7 mouse cellular contexts compared by ENCODE assay signal in the genomic region with DNA sequence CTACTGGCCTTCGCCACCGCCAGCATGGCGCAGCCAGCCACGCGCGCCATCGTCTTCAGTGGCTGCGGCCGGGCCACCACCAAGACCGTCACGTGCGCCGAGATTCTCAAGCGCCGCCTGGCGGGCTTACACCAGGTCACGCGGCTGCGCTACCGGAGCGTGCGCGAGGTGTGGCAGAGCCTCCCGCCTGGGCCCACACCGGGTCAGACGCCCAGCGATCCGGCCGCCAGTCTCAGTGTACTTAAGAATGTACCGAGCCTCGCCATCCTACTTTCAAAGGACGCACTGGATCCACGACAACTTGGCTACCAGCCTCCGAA. TPM values are rescaled to one million over a fixed set of nuclear protein-coding genes. Genes with fewer than 3 reads are reported as not detected.
DNase-seq lines count a peak whose midpoint lies in the region; ATAC-seq and TF ChIP-seq lines count a peak whose summit lies in the region.

No protein-coding gene starts in this region.

- H3K36me3 ChIP-seq in intestine, embryonic 16.5 days (ENCODE audit: control insufficient read depth, insufficient read depth, low read length), result no peaks in the 10 kb centered on the region
- H3K36me3 ChIP-seq in liver, adult 2 months (ENCODE audit: control insufficient read depth, insufficient read depth, low read length), result no peaks in the 10 kb centered on the region
- no peaks in the 10 kb centered on the region for H3K36me3 ChIP-seq in midbrain, postnatal 0 days (ENCODE audit: insufficient read depth, low read length)

- WGBS in intestine, embryonic 16.5 days, result 2% methylated on average over 34 of the region's 34 CpGs
- 2% methylated on average over 34 of the region's 34 CpGs for WGBS in liver, adult 2 months
- 0% methylated on average over 34 of the region's 34 CpGs for WGBS in midbrain, postnatal 0 days

- H3K9ac ChIP-seq in intestine, embryonic 16.5 days (ENCODE audit: low read depth, low read length), result peak overlapping the region; percentile 55
- H3K9ac ChIP-seq in liver, adult 2 months (ENCODE audit: low read depth, low read length), result no peak overlapping the region
- H3K9ac ChIP-seq in midbrain, postnatal 0 days (replicated peaks; ENCODE audit: low read length, poor library complexity, severe bottlenecking), result peak overlapping the region; percentile 34; the same call in 1 of the 2 replicates

- peaks cover 29% of the 10 kb centered on the region for H3K4me1 ChIP-seq in intestine, embryonic 16.5 days (ENCODE audit: control insufficient read depth, insufficient read depth, low read length)
- H3K4me1 ChIP-seq in liver, adult 2 months (ENCODE audit: control insufficient read depth, insufficient read depth, low read length), result no peaks in the 10 kb centered on the region
- H3K4me1 ChIP-seq in midbrain, postnatal 0 days (ENCODE audit: insufficient read depth, low read length), result peaks cover 5% of the 10 kb centered on the region; the same call in 1 of the 2 replicates

- TF ChIP-seq POLR2A in liver, adult 2 months (IDR thresholded peaks at IDR 0.05; ENCODE audit: extremely low read depth, insufficient read depth, low read length), result no peak

- H3K4me3 ChIP-seq in intestine, embryonic 16.5 days (ENCODE audit: low read length), result peak overlapping the region; percentile 54
- H3K4me3 ChIP-seq in liver, adult 2 months (ENCODE audit: insufficient read depth, low read depth, low read length), result peak overlapping the region; percentile 39; the same call in 1 of the 2 replicates
- peak overlapping the region; percentile 47 for H3K4me3 ChIP-seq in midbrain, postnatal 0 days (ENCODE audit: low read depth, low read length)

- ATAC-seq in intestine, embryonic 16.5 days, result peak; percentile 79
- peak; percentile 75 for ATAC-seq in midbrain, postnatal 0 days (ENCODE audit: low FRiP score)

- peak overlapping the region; percentile 89 for H3K4me2 ChIP-seq in intestine, embryonic 16.5 days (ENCODE audit: low read depth, low read length)
- peak overlapping the region; percentile 87 for H3K4me2 ChIP-seq in midbrain, postnatal 0 days (ENCODE audit: low read depth, low read length, poor library complexity, severe bottlenecking)

- no peak overlapping the region for H3K27ac ChIP-seq in intestine, embryonic 16.5 days (ENCODE audit: low read length)
- no peak overlapping the region for H3K27ac ChIP-seq in liver, adult 2 months (replicated peaks; ENCODE audit: insufficient read depth, low read depth, low read length)
- H3K27ac ChIP-seq in midbrain, postnatal 0 days (ENCODE audit: low read depth, low read length), result peak overlapping the region; percentile 62

- H3K79me2 ChIP-seq in liver, adult 2 months (ENCODE audit: control insufficient read depth, insufficient read depth, low read length), result no peaks in the 10 kb centered on the region

- peak; percentile 29 for TF ChIP-seq CTCF in liver, adult 2 months (IDR thresholded peaks at IDR 0.05; ENCODE audit: low read depth, low read length)
- peak; percentile 68 for TF ChIP-seq CTCF in midbrain, postnatal 0 days (IDR thresholded peaks at IDR 0.05)

- H3K27me3 ChIP-seq in intestine, embryonic 16.5 days (replicated peaks; ENCODE audit: control insufficient read depth, insufficient read depth, low read length), result peaks cover 56% of the 10 kb centered on the region
- peaks cover 6% of the 10 kb centered on the region for H3K27me3 ChIP-seq in liver, adult 2 months (ENCODE audit: control insufficient read depth, insufficient read depth, low read length)
- peaks cover 15% of the 10 kb centered on the region; the same call in 1 of the 2 replicates for H3K27me3 ChIP-seq in midbrain, postnatal 0 days (ENCODE audit: insufficient read depth, low read length)

- no peaks in the 10 kb centered on the region for H3K9me3 ChIP-seq in intestine, embryonic 16.5 days (ENCODE audit: control insufficient read depth, low read length)
- H3K9me3 ChIP-seq in midbrain, postnatal 0 days (ENCODE audit: low read length), result no peaks in the 10 kb centered on the region

- DNase-seq in ZHBTc4 (ENCODE audit: low read depth, low spot score), result peak; percentile 96
- peak; percentile 37 to 54 for DNase-seq in cerebellum, postnatal 36 days
- DNase-seq in gastrocnemius, postnatal 4 days (ENCODE audit: low spot score in 2 of 2), result peak; percentile 27 to 38
- DNase-seq in liver, adult 2 months (ENCODE audit: extremely low read depth, low read depth, low spot score), result no peak
- peak; percentile 74 for DNase-seq in midbrain, postnatal 0 days (ENCODE audit: low spot score)
- DNase-seq in spleen, postnatal 10 days (ENCODE audit: low spot score in 2 of 2), result peak; percentile 39 to 70

RNA-seq across cellular contexts. Expression of gene Rpp25, which starts 0.5 kb away (rescaled TPM):
- total RNA-seq in gastrocnemius, postnatal 4 days (2021), result under 1 TPM in 1 of 2 experiments, not detected in 1; 0.26 TPM
- 6.3 and 6.8 TPM in 2 replicates for polyA plus RNA-seq in intestine, embryonic 16.5 days (2015; fragmentation: Nextera tagmentation; extraction: Ambion mirVana)
- total RNA-seq in liver, adult 2 months (2014; rRNA removed), result not detected in 2 replicates
- not detected in 2 replicates for polyA plus RNA-seq in liver, adult 2 months (2012; rRNA removed)
- total RNA-seq in midbrain, postnatal 0 days (2014; rRNA removed), result 24.2 and 24.8 TPM in 2 replicates
- polyA plus RNA-seq in midbrain, postnatal 0 days (2015; fragmentation: Nextera tagmentation; extraction: Ambion mirVana), result 26.5 and 34.5 TPM in 2 replicates

RNA-seq across cellular contexts. Expression of gene Cox5a, which starts 16.7 kb away (rescaled TPM):
- total RNA-seq in gastrocnemius, postnatal 4 days (2021), result 100 to 1,000 TPM; 639 to 672 TPM
- 980 and 987 TPM in 2 replicates for polyA plus RNA-seq in intestine, embryonic 16.5 days (2015; fragmentation: Nextera tagmentation; extraction: Ambion mirVana)
- 299 and 328 TPM in 2 replicates for total RNA-seq in liver, adult 2 months (2014; rRNA removed)
- polyA plus RNA-seq in liver, adult 2 months (2012; rRNA removed), result 507 and 522 TPM in 2 replicates
- total RNA-seq in midbrain, postnatal 0 days (2014; rRNA removed), result 250 and 266 TPM in 2 replicates
- 1,115 and 1,120 TPM in 2 replicates for polyA plus RNA-seq in midbrain, postnatal 0 days (2015; fragmentation: Nextera tagmentation; extraction: Ambion mirVana)

RNA-seq across cellular contexts. Expression of gene Fam219b, which starts 33.0 kb away (rescaled TPM):
- total RNA-seq in gastrocnemius, postnatal 4 days (2021), result 10 to 100 TPM; 12.3 to 14.0 TPM
- polyA plus RNA-seq in intestine, embryonic 16.5 days (2015; fragmentation: Nextera tagmentation; extraction: Ambion mirVana), result 13.6 and 13.7 TPM in 2 replicates
- total RNA-seq in liver, adult 2 months (2014; rRNA removed), result 4.4 and 5.4 TPM in 2 replicates
- 6.5 and 6.7 TPM in 2 replicates for polyA plus RNA-seq in liver, adult 2 months (2012; rRNA removed)
- total RNA-seq in midbrain, postnatal 0 days (2014; rRNA removed), result 20.6 and 29.7 TPM in 2 replicates
- polyA plus RNA-seq in midbrain, postnatal 0 days (2015; fragmentation: Nextera tagmentation; extraction: Ambion mirVana), result 24.8 and 25.6 TPM in 2 replicates

RNA-seq across cellular contexts. Expression of gene Scamp5, which starts 36.5 kb away (rescaled TPM):
- 10 to 100 TPM; 13.3 to 14.5 TPM for total RNA-seq in gastrocnemius, postnatal 4 days (2021)
- polyA plus RNA-seq in intestine, embryonic 16.5 days (2015; fragmentation: Nextera tagmentation; extraction: Ambion mirVana), result 15.2 and 16.2 TPM in 2 replicates
- total RNA-seq in liver, adult 2 months (2014; rRNA removed), result 10.3 and 12.7 TPM in 2 replicates
- 13.7 and 18.2 TPM in 2 replicates for polyA plus RNA-seq in liver, adult 2 months (2012; rRNA removed)
- 389 and 404 TPM in 2 replicates for total RNA-seq in midbrain, postnatal 0 days (2014; rRNA removed)
- polyA plus RNA-seq in midbrain, postnatal 0 days (2015; fragmentation: Nextera tagmentation; extraction: Ambion mirVana), result 206 and 213 TPM in 2 replicates

RNA-seq across cellular contexts. Expression of gene Mpi, which starts 48.2 kb away (rescaled TPM):
- 100 to 1,000 TPM; 112 to 115 TPM for total RNA-seq in gastrocnemius, postnatal 4 days (2021)
- polyA plus RNA-seq in intestine, embryonic 16.5 days (2015; fragmentation: Nextera tagmentation; extraction: Ambion mirVana), result 58.4 and 59.4 TPM in 2 replicates
- total RNA-seq in liver, adult 2 months (2014; rRNA removed), result 8.9 and 9.4 TPM in 2 replicates
- 12.2 and 14.5 TPM in 2 replicates for polyA plus RNA-seq in liver, adult 2 months (2012; rRNA removed)
- total RNA-seq in midbrain, postnatal 0 days (2014; rRNA removed), result 60.5 and 71.9 TPM in 2 replicates
- polyA plus RNA-seq in midbrain, postnatal 0 days (2015; fragmentation: Nextera tagmentation; extraction: Ambion mirVana), result 57.2 and 61.2 TPM in 2 replicates

Comparison
In these comparisons a context has a peak if more than half of its experiments do, and no peak if none do; other contexts are left out.
1. RNA of gene Rpp25, which starts 0.5 kb away (total RNA-seq): 24.2 to 24.8 TPM in midbrain, postnatal 0 days; 0.26 TPM in gastrocnemius, postnatal 4 days and not detected in liver, adult 2 months; every median in the first group is over 10 times any median in the second.
2. Peak in every context shown above with its lines, with median percentiles within 50 percentile points of each other: H3K4me3 ChIP-seq.